Mouse (Mus musculus) cerebellum, adult 11-12 months (tissue): Measurements from ENCODE around the gene Fmnl3.
A peak's percentile ranks its signal among the peaks of the same experiment; 100 is the strongest.

Source experiments
- DNase-seq: peaks from one replicate; pipeline ENCODE4 v3.0.0; 2022

Fmnl3 gene

DNA sequence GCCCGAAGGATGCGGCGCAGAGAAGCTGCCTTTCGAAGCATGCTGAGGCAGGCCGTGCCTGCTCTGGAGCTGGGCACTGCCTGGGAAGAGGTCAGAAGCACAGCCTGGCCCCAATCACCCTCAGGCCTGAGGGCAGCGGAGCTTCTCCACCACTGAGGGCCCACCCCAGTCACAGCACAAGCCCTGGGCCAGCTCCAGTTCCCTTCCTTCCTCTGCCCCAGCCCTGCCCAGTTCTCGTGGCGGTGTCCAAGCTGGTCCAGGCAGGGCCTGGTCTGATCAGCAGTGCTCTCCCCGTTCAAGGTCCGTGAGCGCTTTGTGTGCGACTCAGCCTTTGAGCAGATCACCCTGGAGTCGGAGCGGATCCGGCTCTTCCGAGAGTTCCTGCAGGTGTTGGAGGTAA, 55.4 kb downstream of the Fmnl3 start:
- DNase-seq, result no peak

- no peak for DNase-seq
Observed at GRCm38 (mm10) chr15:99310617-99311016, 59.7 kb downstream of the Fmnl3 start.

- DNase-seq, result no peak
Observed at GRCm38 (mm10) chr15:99309549-99309948, 60.7 kb downstream of the Fmnl3 start.

DNA sequence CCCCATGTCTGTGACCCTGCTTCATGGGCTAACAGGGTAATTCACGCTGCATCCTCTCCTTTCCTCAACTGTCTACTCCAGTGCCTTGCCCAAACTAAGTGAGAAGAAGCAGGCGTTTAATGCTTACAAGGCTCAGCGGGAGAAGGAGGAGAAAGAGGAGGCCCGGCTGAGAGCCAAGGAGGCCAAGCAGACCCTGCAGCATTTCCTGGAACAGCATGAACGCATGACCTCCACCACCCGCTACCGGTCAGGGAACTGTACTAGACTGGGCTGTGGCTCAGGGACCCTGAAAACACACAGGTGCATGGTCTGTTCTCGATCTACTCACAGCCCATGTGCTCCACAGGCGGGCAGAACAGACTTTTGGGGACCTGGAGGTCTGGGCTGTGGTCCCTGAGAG, 62.8 kb downstream of the Fmnl3 start:
- no peak for DNase-seq

- peak; percentile 32 for DNase-seq
Observed at GRCm38 (mm10) chr15:99296213-99296612, 74.1 kb downstream of the Fmnl3 start.

- peak; percentile 64 for DNase-seq
Observed at GRCm38 (mm10) chr15:99295484-99295981, 74.7 kb downstream of the Fmnl3 start, which contains the start of gene Fam186b. TSS of gene Fam186b (minus strand) at chr15:99295888.

DNA sequence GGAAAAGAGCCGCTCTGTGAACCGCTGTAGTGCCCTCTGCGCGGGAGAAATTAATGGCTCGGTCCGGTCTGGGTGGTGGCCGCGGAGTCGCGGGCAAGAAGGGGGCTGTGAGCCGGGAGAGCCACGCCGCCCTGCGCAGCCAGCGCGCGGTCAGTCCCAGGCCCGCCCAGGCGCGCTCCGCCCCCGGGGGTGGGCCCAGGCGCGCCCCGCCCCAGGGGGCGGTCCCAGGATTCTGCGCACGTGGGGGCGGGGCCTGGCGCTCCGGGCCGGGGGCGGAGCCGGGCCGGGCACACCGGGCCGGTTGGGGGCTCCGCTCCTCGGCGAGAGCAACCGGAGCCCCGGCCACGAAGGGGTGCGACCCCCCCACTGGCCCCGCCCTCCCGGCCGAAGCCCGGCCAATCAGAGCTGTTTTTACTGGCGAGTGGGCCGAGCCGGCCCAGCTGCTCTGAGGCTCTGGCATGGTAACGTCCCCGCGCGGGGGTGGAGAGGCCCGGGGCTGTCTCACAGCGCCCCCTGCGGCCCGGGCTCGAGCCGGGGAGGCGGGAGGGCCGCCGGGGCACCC, 75.4 kb downstream of the Fmnl3 start, which contains the start of gene Prpf40b:
Gene Prpf40b, plus strand, starts transcription at position 275 of the 562 bp plus-strand sequence.
- DNase-seq, result peak; percentile 96

- DNase-seq, result no peak
Observed at GRCm38 (mm10) chr15:99294287-99294686, 76.0 kb downstream of the Fmnl3 start.

- no peak for DNase-seq
Observed at GRCm38 (mm10) chr15:99290586-99290985, 79.7 kb downstream of the Fmnl3 start.

DNA sequence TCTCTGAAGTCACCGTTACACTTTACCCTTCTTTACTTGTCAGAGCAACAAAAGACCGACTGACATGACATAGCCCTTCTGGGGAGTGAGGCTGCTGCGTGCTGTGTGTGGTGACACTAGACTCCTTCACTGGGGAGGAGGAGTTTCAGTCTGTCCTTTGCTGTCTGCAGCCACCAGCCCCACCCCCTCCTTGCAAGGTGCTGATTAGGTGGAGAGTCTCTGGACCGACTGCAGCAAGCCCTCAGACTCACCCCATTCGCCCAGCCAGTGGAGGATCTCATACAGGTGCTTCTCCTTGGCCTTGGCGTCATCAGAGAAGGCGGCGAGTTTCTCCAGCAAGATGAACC, 85.1 kb downstream of the Fmnl3 start:
- DNase-seq, result no peak

GRCm38 (mm10) chr15:99284527-99285188, 85.6 kb downstream of the Fmnl3 start:
- no peak for DNase-seq

DNA sequence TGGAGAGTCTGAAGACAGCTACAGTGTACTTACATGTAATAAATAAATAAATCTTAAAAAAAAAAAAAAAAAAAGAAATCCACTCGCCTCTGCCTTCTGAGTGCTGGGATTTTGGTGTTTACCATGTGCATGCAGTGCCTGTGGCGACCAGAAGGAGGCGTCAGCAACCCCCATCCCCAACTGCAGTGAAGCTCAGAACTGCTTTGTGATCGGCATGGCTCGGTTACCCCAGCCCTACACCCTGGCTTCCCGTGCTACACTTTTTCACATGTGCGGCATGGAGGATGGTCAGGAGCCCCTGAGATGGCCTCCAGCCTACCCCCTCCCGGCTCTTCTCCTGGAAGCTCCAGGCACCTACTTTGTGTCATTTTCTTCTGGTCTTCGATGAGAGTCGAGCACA, 86.8 kb downstream of the Fmnl3 start:
- DNase-seq, result no peak

DNA sequence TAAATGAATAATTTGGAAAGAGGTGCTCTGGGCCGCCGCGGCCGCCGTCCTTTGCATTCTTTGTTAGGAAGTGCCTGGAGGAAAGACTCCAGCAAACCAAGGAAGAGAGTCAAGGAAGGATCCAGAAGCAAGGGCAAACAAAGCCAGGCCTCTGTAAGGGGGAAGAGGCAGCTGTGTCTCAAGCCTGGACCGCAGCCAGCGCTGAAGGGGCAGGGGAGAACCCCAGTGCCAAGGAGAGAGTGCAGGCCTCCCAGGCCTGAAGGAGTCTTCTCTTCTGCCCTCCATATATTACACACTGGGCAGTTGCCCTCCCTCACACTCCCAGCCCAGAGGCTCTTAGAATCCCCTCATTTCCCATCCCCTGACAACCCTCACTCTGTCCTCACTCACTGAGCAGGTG, 92.0 kb downstream of the Fmnl3 start:
- no peak for DNase-seq

GRCm38 (mm10) chr15:99276095-99276494, 94.2 kb downstream of the Fmnl3 start:
- no peak for DNase-seq
